Mouse (Mus musculus): ENCODE data around the gene Limk2.

Gene Limk2

GRCm38 (mm10) chr11:3408131-3408996, 625 bp downstream of the Limk2 start:
- peak; percentile 94 for DNase-seq

- no peak for DNase-seq
Observed at GRCm38 (mm10) chr11:3404287-3405047, 4.5 kb downstream of the Limk2 start.

- no peak for DNase-seq
Observed at GRCm38 (mm10) chr11:3403024-3403423, 6.0 kb downstream of the Limk2 start.

GRCm38 (mm10) chr11:3398318-3398717, 10.7 kb downstream of the Limk2 start:
- no peak for DNase-seq

- DNase-seq, result no peak
Observed at GRCm38 (mm10) chr11:3396562-3396961, 12.4 kb downstream of the Limk2 start.

- no peak for DNase-seq
Observed at GRCm38 (mm10) chr11:3396091-3396490, 12.9 kb downstream of the Limk2 start.

- no peak for DNase-seq
Observed at GRCm38 (mm10) chr11:3394520-3394919, 14.5 kb downstream of the Limk2 start.

GRCm38 (mm10) chr11:3392526-3392925, 16.5 kb downstream of the Limk2 start:
- DNase-seq, result peak; percentile 93

GRCm38 (mm10) chr11:3390789-3391188, 18.2 kb downstream of the Limk2 start:
- no peak for DNase-seq

- DNase-seq, result no peak
Observed at GRCm38 (mm10) chr11:3389996-3390395, 19.0 kb downstream of the Limk2 start.

- no peak for DNase-seq
Observed at GRCm38 (mm10) chr11:3387482-3388196, 21.4 kb downstream of the Limk2 start.

GRCm38 (mm10) chr11:3386941-3387368, 22.0 kb downstream of the Limk2 start:
- peak; percentile 96 for DNase-seq

- no peak for DNase-seq
Observed at GRCm38 (mm10) chr11:3382602-3383594, 26.1 kb downstream of the Limk2 start.

GRCm38 (mm10) chr11:3381148-3381814, 27.7 kb downstream of the Limk2 start:
- peak; percentile 83 for DNase-seq

- DNase-seq, result peak; percentile 84
Observed at GRCm38 (mm10) chr11:3379427-3379826, 29.6 kb downstream of the Limk2 start.

GRCm38 (mm10) chr11:3374741-3375140, 34.2 kb downstream of the Limk2 start:
- DNase-seq, result no peak

- DNase-seq, result peak; percentile 92
Observed at GRCm38 (mm10) chr11:3374293-3374645, 34.7 kb downstream of the Limk2 start.

- no peak for DNase-seq
Observed at GRCm38 (mm10) chr11:3373591-3374292, 35.2 kb downstream of the Limk2 start.

- DNase-seq, result peak; percentile 87
Observed at GRCm38 (mm10) chr11:3371599-3372295, 37.2 kb downstream of the Limk2 start.

- DNase-seq, result peak; percentile 98
Observed at GRCm38 (mm10) chr11:3370928-3371598, 37.9 kb downstream of the Limk2 start.
